Mouse (Mus musculus) cortical plate, adult 2 months (tissue): ENCODE data around the gene Ramp2. TPM values are rescaled to one million over a fixed set of nuclear protein-coding genes. Genes with fewer than 3 reads are reported as not detected.

Experiments
- H3K27ac ChIP-seq: fragments of 200-500 bp; 2 replicates; pipeline ENCODE4 v1.5.1; 2012; ENCODE audit warnings: low read length, control low read depth, inconsistent platforms; ENCODE audit not compliant: insufficient read depth
- H3K4me1 ChIP-seq: fragments of 200-500 bp; 2 replicates; pipeline ENCODE4 v1.6.1; 2011; ENCODE audit warnings: low read length; ENCODE audit not compliant: control insufficient read depth, insufficient read depth
- H3K4me3 ChIP-seq: fragments of 200-500 bp; 2 replicates; pipeline ENCODE4 v1.5.1; 2011; ENCODE audit warnings: mild to moderate bottlenecking, low read length, control low read depth; ENCODE audit not compliant: insufficient read depth
- CTCF ChIP-seq: fragments of 200-500 bp; IDR thresholded peaks from 2 replicates; pipeline ENCODE4 v1.5.1; 2011; ENCODE audit warnings: mild to moderate bottlenecking, control low read depth, low read length; ENCODE audit not compliant: insufficient read depth; ENCODE audit errors: extremely low read depth
- POLR2A ChIP-seq: fragments of 200-500 bp; IDR thresholded peaks from 2 replicates; pipeline ENCODE4 v1.6.1; 2011; ENCODE audit warnings: mild to moderate bottlenecking, low read length, control low read depth; ENCODE audit not compliant: insufficient read depth; ENCODE audit errors: extremely low read depth
- polyA plus RNA-seq: library from polyadenylated mRNA; depleted of rRNA; stranded (reverse); fragments of >200 nt; gene quantifications from 2 replicates; pipeline ENCODE4 v1.2.3, GENCODE M21; 2012; rRNA removed

Ramp2 gene
- polyA plus RNA-seq, 1 experiment = 65.8 TPM

DNA sequence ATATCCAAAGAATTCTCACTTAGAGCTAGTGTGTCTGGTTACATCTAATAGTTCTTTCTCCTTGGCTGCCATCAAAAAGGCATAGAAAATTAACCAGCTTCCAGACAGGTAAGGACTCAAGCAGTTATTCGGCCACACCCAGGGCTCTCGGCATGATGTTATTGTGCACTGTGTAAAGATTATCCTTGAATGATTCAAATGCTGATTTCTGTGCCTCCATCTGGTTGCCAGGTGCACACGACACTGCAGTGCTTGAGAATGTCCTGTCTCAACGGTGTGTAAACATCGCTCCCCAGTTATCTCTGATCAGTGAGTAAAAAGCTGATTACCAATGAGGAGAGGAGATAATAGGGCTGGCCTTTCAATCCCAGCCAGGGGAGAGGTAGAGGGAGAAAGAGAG, 61.9 kb downstream of the Ramp2 start:
- no peak for TF ChIP-seq CTCF
- no peak for TF ChIP-seq POLR2A

More for the DNA sequence above, 61.9 kb downstream of the Ramp2 start:
- Histone ChIP-seq H3K27ac (no peak overlapping the region), H3K4me3 (no peak overlapping the region), H3K4me1 (no peaks in the 10 kb centered on the region)

Other genes with a start within 250 kb of the Ramp2 start
- gene Atp6v0a1, start 236.6 kb upstream of the Ramp2 start, polyA plus RNA-seq = 333 and 341 TPM in 2 replicates
- 10.3 and 10.7 TPM in 2 replicates for gene Naglu, start 176.0 kb upstream of the Ramp2 start, polyA plus RNA-seq
- 0.21 and 0.42 TPM in 2 replicates for gene Hsd17b1, start 167.6 kb upstream of the Ramp2 start, polyA plus RNA-seq
- 34.4 and 35.4 TPM in 2 replicates for gene Coasy, start 163.5 kb upstream of the Ramp2 start, polyA plus RNA-seq
- gene Mlx, start 158.8 kb upstream of the Ramp2 start, polyA plus RNA-seq = 46.9 and 53.1 TPM in 2 replicates
- 3.5 and 3.8 TPM in 2 replicates for gene Psmc3ip, start 150.6 kb upstream of the Ramp2 start, polyA plus RNA-seq
- 63.2 and 65.7 TPM in 2 replicates for gene Retreg3, start 126.1 kb upstream of the Ramp2 start, polyA plus RNA-seq
- gene Tubg1, start 126.1 kb upstream of the Ramp2 start, polyA plus RNA-seq = 15.2 and 15.3 TPM in 2 replicates
- gene Tubg2, start 90.1 kb upstream of the Ramp2 start, polyA plus RNA-seq = 57.9 and 61.0 TPM in 2 replicates
- gene Cntnap1, start 75.5 kb upstream of the Ramp2 start, polyA plus RNA-seq = 89.5 and 92.4 TPM in 2 replicates
- gene Plekhh3, start 74.7 kb upstream of the Ramp2 start, polyA plus RNA-seq = 15.1 and 15.8 TPM in 2 replicates
- 0.23 and 0.36 TPM in 2 replicates for gene Ccr10, start 70.6 kb upstream of the Ramp2 start, polyA plus RNA-seq
- 51.9 and 53.2 TPM in 2 replicates for gene Ezh1, start 19.6 kb upstream of the Ramp2 start, polyA plus RNA-seq
- gene Vps25, start 7.7 kb downstream of the Ramp2 start, polyA plus RNA-seq = 55.6 and 58.8 TPM in 2 replicates
- gene Wnk4, start 14.5 kb downstream of the Ramp2 start, polyA plus RNA-seq = 2.5 and 3.3 TPM in 2 replicates
- gene Cntd1, start 33.0 kb downstream of the Ramp2 start, polyA plus RNA-seq = 0.56 and 0.70 TPM in 2 replicates
- gene Coa3, start 33.1 kb downstream of the Ramp2 start, polyA plus RNA-seq = 150 and 156 TPM in 2 replicates
- 169 and 181 TPM in 2 replicates for gene Becn1, start 56.3 kb downstream of the Ramp2 start, polyA plus RNA-seq
- 99.9 and 107 TPM in 2 replicates for gene Psme3, start 70.2 kb downstream of the Ramp2 start, polyA plus RNA-seq
- gene Aoc2, start 79.0 kb downstream of the Ramp2 start, polyA plus RNA-seq = 3.7 and 4.0 TPM in 2 replicates
- 0.64 and 0.94 TPM in 2 replicates for gene Aoc3, start 84.6 kb downstream of the Ramp2 start, polyA plus RNA-seq
- gene G6pc, start 121.5 kb downstream of the Ramp2 start, polyA plus RNA-seq = 0.06 TPM in 1 of 2 replicates, not detected in the other
- gene Aarsd1, start 171.6 kb downstream of the Ramp2 start, polyA plus RNA-seq = 51.3 and 52.7 TPM in 2 replicates
- gene Gm27029, start 178.8 kb downstream of the Ramp2 start, polyA plus RNA-seq = 4.4 and 4.7 TPM in 2 replicates
- gene Rundc1, start 179.1 kb downstream of the Ramp2 start, polyA plus RNA-seq = 35.2 and 38.8 TPM in 2 replicates
- 7.5 and 7.7 TPM in 2 replicates for gene Ptges3l, start 179.3 kb downstream of the Ramp2 start, polyA plus RNA-seq
- 397 and 424 TPM in 2 replicates for gene Rpl27, start 196.3 kb downstream of the Ramp2 start, polyA plus RNA-seq
- gene Ifi35, start 202.4 kb downstream of the Ramp2 start, polyA plus RNA-seq = 6.8 and 7.3 TPM in 2 replicates
- 162 and 179 TPM in 2 replicates for gene Rnd2, start 219.0 kb downstream of the Ramp2 start, polyA plus RNA-seq
- gene Vat1, start 220.2 kb downstream of the Ramp2 start, polyA plus RNA-seq = 27.6 and 33.5 TPM in 2 replicates